Mouse (Mus musculus): ENCODE data around the gene Cchcr1.

Cchcr1 gene

GRCm38 (mm10) chr17:35512916-35513626 is 3.8 kb upstream of the Cchcr1 start:
- in situ Hi-C loops (cut with MboI; ENCODE audit: unreplicated experiment in 2 of 2), result loop anchor here (25.0 kb wide), 2 partner anchors 376 to 399 kb away; partner anchors contain the start of genes Apom (in 1 of the 2), Atat1 (in 1 of the 2), Bag6 (in 1 of the 2) and D17H6S53E (in 1 of the 2)

DNA sequence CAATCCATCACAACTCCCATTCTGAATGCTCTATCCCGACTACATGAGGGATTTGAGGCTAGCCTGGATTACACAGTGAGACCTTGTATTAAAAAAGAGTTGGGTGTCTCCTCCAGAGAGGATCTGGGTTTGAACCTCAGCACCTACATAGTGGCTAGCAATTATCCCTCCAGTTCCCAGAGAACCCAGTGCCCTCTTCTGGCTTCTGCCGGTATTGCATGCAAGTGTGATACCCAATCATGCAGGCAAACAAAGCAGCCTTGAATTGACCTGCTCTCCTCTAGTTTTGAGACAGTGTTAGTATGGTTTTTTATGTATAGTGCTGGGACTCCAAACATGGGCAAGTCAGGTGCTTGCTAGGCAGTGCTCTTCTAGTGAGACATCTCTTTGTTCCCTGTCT is 3.0 kb upstream of the Cchcr1 start:
- in situ Hi-C loops (cut with MboI; ENCODE audit: unreplicated experiment in 2 of 2), result loop anchor here (25.0 kb wide), 2 partner anchors 377 to 398 kb away; partner anchors contain the start of genes Apom (in 1 of the 2), Atat1 (in 1 of the 2), Bag6 (in 1 of the 2) and D17H6S53E (in 1 of the 2)

GRCm38 (mm10) chr17:35514756-35515155 is 2.1 kb upstream of the Cchcr1 start:
- in situ Hi-C loops (cut with MboI; ENCODE audit: unreplicated experiment in 2 of 2), result loop anchor here (25.0 kb wide), 2 partner anchors 377 to 398 kb away; partner anchors contain the start of genes Apom (in 1 of the 2), Atat1 (in 1 of the 2), Bag6 (in 1 of the 2) and D17H6S53E (in 1 of the 2)

DNA sequence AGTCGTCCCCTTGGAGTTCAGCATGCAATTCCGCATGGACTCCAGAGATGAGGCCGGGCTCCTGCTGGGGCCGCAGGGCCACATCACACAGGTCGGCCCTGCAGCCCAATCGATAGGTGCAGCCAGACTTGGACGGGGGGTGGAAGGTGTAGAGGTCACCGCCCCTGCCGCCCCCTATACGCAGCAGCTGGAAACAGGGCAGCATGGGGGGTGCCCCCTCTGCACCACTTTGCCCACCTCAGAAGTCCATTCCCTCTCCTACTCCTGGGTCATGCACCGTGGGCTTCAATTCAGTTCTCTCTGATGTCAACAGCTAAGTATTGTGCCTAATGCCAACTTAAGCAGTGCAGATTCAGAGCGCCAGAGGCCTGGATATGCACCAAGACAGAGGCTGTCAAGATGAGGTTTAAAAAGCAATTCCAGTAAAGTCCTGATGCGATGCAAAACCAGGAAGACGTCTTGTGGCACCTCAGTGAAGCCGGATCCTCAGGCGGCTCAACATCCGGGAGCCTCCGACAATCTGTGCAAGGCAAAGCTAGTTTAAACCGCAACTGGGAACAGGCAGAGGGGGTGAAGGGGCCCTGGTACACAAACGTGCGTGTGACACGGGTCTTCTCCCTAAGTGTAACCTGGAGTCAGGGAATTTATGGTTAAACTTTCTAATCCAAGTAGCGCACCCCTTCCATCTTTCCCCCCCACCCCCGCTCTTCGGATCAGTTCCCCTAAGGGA is 824 bp upstream of the Cchcr1 start:
- in situ Hi-C loops (cut with MboI; ENCODE audit: unreplicated experiment in 2 of 2), result loop anchor here (25.0 kb wide), 2 partner anchors 379 to 396 kb away; partner anchors contain the start of genes Apom (in 1 of the 2), Atat1 (in 1 of the 2), Bag6 (in 1 of the 2) and D17H6S53E (in 1 of the 2)

DNA sequence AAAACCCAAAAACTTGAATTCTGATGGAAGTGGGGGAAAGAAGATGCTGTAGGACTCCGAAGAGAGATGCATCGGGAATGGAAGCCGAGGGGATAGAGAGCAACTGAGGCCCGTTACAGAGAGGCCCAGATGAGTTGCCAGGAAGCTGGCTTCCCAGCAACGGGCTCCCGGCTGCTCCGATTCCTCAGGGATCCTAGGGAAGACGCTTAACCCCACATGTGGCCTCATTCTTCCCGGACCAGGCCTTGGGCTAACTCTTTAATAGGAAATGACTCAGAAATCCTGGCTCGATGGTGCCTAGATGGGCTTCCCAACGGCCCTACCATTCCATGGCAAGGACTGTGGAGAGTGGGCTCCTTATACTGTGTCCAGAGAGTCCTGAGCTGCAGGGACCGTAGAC is 626 bp downstream of the Cchcr1 start:
- in situ Hi-C loops (cut with MboI; ENCODE audit: unreplicated experiment in 2 of 2), result loop anchor here (25.0 kb wide), 2 partner anchors 380 to 395 kb away; partner anchors contain the start of genes Apom (in 1 of the 2), Atat1 (in 1 of the 2), Bag6 (in 1 of the 2) and D17H6S53E (in 1 of the 2)

- in situ Hi-C loops (cut with MboI; ENCODE audit: unreplicated experiment in 2 of 2), result loop anchor here (25.0 kb wide), 2 partner anchors 387 to 388 kb away; partner anchors contain the start of genes Apom (in 1 of the 2), Atat1 (in 1 of the 2), Bag6 (in 1 of the 2) and D17H6S53E (in 1 of the 2)
These were observed 7.5 kb downstream of the Cchcr1 start for GRCm38 (mm10) chr17:35524354-35524753.

DNA sequence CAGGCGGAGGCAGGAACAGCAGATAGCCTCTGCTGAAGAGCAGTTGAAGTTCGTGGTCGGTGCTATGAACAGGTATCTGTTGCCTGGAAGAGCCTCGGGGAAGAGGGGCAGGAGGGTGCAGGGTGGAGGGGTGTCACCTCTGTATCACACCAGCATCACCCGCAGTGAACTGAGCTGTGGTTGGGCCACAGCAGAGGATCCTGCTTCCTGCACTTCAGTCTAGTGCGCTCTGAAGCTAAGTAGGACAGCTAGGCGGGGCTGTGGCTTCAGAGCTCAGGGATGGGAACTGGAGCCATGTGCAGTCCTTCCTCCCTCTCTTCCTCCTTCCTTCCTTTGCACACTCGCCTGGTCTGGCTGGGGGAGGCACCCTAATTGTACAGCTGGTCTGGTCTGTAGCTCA is 9.7 kb downstream of the Cchcr1 start:
- in situ Hi-C loops (cut with MboI; ENCODE audit: unreplicated experiment in 2 of 2), result no loop called here

DNA sequence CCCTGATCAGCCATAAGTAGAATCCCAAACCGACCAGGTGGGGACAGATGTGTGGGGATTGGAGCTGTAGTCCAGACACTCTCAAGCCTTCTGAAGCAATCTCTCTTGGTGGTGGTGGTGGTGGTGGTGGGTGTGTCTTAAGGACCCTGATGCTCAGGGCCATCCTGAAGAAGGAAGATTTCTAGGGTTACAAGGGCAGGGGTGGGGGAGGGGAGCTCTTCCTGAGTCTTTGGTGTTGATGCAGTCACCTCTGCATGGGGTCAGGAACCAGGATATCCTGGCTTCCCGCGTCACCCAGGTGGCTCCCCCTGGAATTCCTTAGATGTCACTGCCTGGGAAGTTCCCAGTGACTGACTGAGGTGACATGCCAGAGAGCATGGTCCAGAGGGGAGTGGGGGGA is 15.5 kb downstream of the Cchcr1 start:
- in situ Hi-C loops (cut with MboI; ENCODE audit: unreplicated experiment in 2 of 2), result loop anchor here in 1 of 2 experiments (10.0 kb wide), 1 partner anchor 238 kb away; no protein-coding TSS in a partner anchor

GRCm38 (mm10) chr17:35532901-35533300 is 16.0 kb downstream of the Cchcr1 start, which contains the start of gene Psors1c2:
Gene Psors1c2, plus strand, starts transcription at chr17:35533201.
- in situ Hi-C loops (cut with MboI; ENCODE audit: unreplicated experiment in 2 of 2), result loop anchor here in 1 of 2 experiments (10.0 kb wide), 1 partner anchor 238 kb away; no protein-coding TSS in a partner anchor

DNA sequence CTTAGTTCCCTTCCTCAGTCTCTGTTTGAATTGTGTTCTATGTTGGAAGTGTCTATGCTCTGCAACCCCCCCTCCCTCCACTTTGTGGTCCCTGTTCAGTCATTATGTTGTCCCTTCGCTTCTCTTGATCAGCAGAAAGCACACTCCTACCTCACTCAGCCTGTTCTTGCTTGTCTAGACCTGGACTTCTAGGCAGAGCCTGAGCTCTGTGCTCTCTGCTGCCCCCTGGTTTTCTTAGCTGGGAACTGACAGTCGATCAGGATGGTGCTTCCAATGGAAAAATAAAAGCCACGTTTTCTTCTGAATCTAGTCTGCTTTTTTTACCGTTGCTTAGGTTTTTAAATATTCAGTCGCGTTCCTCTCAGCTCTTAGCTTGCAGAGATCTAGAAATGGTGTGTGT is 17.4 kb downstream of the Cchcr1 start:
- in situ Hi-C loops (cut with MboI; ENCODE audit: unreplicated experiment in 2 of 2), result loop anchor here in 1 of 2 experiments (10.0 kb wide), 1 partner anchor 240 kb away; no protein-coding TSS in a partner anchor

GRCm38 (mm10) chr17:35537421-35537820 is 20.5 kb downstream of the Cchcr1 start:
- in situ Hi-C loops (cut with MboI; ENCODE audit: unreplicated experiment in 2 of 2), result loop anchor here in 1 of 2 experiments (10.0 kb wide), 1 partner anchor 243 kb away; no protein-coding TSS in a partner anchor

- in situ Hi-C loops (cut with MboI; ENCODE audit: unreplicated experiment in 2 of 2), result loop anchor here in 1 of 2 experiments (10.0 kb wide), 1 partner anchor 244 kb away; no protein-coding TSS in a partner anchor
These were observed 21.6 kb downstream of the Cchcr1 start for GRCm38 (mm10) chr17:35538476-35538875.

GRCm38 (mm10) chr17:35539540-35539939 is 22.6 kb downstream of the Cchcr1 start:
- in situ Hi-C loops (cut with MboI; ENCODE audit: unreplicated experiment in 2 of 2), result loop anchor here in 1 of 2 experiments (10.0 kb wide), 1 partner anchor 245 kb away; no protein-coding TSS in a partner anchor

DNA sequence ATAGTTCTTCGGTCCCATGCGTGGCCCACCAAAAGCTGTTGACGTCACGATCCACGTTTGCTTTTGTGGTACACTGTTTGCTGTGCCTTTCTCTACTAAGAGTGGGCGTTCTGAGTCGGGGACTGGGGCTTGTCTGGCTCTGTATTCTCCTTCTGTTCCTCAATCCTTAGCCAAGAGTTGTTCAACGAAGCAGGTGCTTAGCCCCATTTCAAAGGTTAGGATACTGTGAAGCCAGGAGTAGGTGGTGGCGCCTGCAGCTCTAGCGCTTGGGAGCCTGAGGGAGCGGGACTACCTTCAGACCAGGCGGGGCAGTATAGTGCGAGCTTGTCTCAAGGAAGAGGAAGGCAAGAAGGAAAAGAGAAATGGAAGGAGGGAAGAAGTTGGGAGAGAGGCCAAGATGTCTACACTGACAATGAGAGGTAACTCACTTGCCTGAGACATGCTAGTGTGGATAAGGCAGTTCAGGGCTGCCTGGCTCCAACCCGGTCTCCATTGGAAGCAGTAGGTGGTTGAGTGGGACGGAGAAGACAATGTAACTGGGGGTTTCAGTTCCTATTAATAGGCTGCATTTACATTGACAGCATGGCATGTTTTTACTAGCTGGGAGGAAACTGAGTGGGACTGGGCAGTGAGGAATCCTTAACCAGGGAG is 26.0 kb downstream of the Cchcr1 start:
- in situ Hi-C loops (cut with MboI; ENCODE audit: unreplicated experiment in 2 of 2), result no loop called here

GRCm38 (mm10) chr17:35543412-35543861 is 26.5 kb downstream of the Cchcr1 start:
- in situ Hi-C loops (cut with MboI; ENCODE audit: unreplicated experiment in 2 of 2), result no loop called here

- in situ Hi-C loops (cut with MboI; ENCODE audit: unreplicated experiment in 2 of 2), result no loop called here
These were observed 27.1 kb downstream of the Cchcr1 start for GRCm38 (mm10) chr17:35544001-35544400.

DNA sequence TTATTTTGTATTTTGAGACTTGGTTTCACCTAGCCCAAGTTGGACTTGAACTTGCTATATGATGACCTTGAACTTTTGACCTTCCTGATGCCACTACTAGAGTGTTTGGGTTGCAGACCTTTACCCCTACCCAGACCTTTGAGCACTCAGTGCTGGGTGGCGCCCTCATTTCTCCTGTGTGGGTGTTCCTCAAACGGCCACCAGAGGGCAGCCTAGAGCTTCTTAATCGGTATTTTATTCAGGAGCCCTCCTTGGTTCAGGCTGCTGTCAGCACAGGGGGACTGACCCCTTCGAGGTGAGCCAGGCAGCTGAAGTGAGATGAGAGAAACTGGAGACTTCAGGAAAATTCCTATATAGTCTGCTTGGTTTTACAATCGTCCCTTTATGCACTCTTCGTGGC is 27.8 kb downstream of the Cchcr1 start:
- in situ Hi-C loops (cut with MboI; ENCODE audit: unreplicated experiment in 2 of 2), result no loop called here

DNA sequence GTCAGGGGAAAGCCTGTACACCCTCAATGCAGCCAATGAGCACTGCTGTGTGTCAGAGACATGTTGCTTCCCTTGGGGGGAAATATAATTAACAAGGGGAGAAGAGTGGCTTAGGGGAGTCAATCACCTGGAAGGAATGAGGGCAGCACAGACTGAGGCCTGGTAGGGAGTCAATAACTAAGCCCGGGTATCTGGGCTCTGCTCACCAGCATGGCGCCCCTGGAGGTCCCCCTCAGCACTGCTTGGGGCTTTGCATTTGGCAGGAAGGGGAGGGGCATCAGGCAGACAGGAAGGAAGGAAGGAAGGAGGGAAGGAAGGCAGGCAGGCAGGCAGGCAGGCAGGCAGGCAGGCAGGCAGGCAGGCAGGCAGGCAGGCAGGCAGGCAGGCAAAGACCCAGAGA is 30.6 kb downstream of the Cchcr1 start:
- in situ Hi-C loops (cut with MboI; ENCODE audit: unreplicated experiment in 2 of 2), result no loop called here

DNA sequence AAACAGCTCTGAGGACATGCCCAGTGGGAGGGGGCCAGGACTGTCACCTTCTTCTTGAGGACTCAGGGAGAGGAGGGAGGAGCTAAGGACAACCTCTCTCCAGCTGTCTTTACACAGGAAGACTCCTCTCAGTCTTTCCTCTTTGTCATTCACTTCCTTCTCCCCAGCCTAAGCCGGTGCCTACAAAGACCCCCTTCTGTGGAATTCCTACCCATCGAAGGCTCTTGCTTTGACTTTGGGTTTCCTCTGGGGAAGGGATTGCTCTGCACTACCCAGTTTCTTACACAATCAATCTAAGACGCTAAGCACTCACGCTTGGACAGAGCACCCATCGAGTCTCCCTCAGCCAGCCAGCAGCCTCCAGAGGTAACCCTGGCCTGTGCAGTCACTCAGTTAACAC is 31.7 kb downstream of the Cchcr1 start:
- in situ Hi-C loops (cut with MboI; ENCODE audit: unreplicated experiment in 2 of 2), result no loop called here
